Mouse (Mus musculus) limb, embryonic 11.5 days (tissue): ENCODE measurements around the gene Iapp. TPM values are rescaled to one million over a fixed set of nuclear protein-coding genes. Genes with fewer than 3 reads are reported as not detected.
"Not testable (repeated sequence)": the region's sequence is repeated elsewhere in the genome, so short reads cannot be mapped to it uniquely, and the experiment has no call there.

Source experiments
- ATAC-seq: fragments of 200-750 bp; cut with Nextera tagmentation; 2 replicates; pipeline ENCODE4 v1.8.0; 2017; ENCODE audit warnings: low read depth; ENCODE audit not compliant: insufficient number of reproducible peaks, low FRiP score, low TSS enrichment
- DNase-seq: peaks from one replicate; pipeline ENCODE4 v3.0.0-alpha.2; 2015; ENCODE audit warnings: low spot score
- H3K27ac ChIP-seq: fragments of 300-500 bp; sonication (generic); replicated peaks from 2 replicates; pipeline ENCODE4 v1.5.1; 2014; ENCODE audit warnings: low read depth, mild to moderate bottlenecking, low read length
- H3K27me3 ChIP-seq: fragments of 300-500 bp; sonication (generic); 2 replicates; pipeline ENCODE4 v1.6.1; 2014; ENCODE audit warnings: mild to moderate bottlenecking, low read length, mixed read lengths; ENCODE audit not compliant: control insufficient read depth, insufficient read depth
- H3K36me3 ChIP-seq: fragments of 300-500 bp; sonication (generic); 2 replicates; pipeline ENCODE4 v1.6.1; 2014; ENCODE audit warnings: mild to moderate bottlenecking, low read length, moderate library complexity, mixed read lengths; ENCODE audit not compliant: control insufficient read depth, insufficient read depth
- H3K4me1 ChIP-seq: fragments of 300-500 bp; sonication (generic); 2 replicates; pipeline ENCODE4 v1.6.1; 2014; ENCODE audit warnings: low read length, mixed read lengths; ENCODE audit not compliant: control insufficient read depth, insufficient read depth
- H3K4me2 ChIP-seq: fragments of 300-500 bp; sonication (generic); 2 replicates; pipeline ENCODE4 v1.6.1; 2014; ENCODE audit warnings: low read depth, mild to moderate bottlenecking, moderate library complexity; ENCODE audit not compliant: severe bottlenecking
- H3K4me3 ChIP-seq: fragments of 300-500 bp; sonication (generic); 2 replicates; pipeline ENCODE4 v1.5.1; 2014; ENCODE audit warnings: low read depth, low read length
- H3K9ac ChIP-seq: fragments of 300-500 bp; sonication (generic); 2 replicates; pipeline ENCODE4 v1.6.1; 2014; ENCODE audit warnings: mild to moderate bottlenecking, low read length
- H3K9me3 ChIP-seq: fragments of 300-500 bp; sonication (generic); 2 replicates; pipeline ENCODE4 v1.6.1; 2016; ENCODE audit warnings: low read length; ENCODE audit not compliant: control insufficient read depth
- WGBS: fragments of 180-500 bp; shearing (Covaris S2); extraction: QIAGEN DNeasy Blood & Tissue Kit; methylation state at CpG from one replicate; pipeline ENCODE4 v1.1.7; 2014; 5-methylcytosine and 5-hydroxymethylcytosine counted together
- polyA plus RNA-seq: library from polyadenylated mRNA; unstranded; fragments of >200 nt; fragmentation: Nextera tagmentation; extraction: Ambion mirVana; gene quantifications from 2 replicates; pipeline ENCODE4 v1.2.1, GENCODE M21; 2014

The Iapp gene
- polyA plus RNA-seq, 1 experiment from 2014 or later, result not detected

DNA sequence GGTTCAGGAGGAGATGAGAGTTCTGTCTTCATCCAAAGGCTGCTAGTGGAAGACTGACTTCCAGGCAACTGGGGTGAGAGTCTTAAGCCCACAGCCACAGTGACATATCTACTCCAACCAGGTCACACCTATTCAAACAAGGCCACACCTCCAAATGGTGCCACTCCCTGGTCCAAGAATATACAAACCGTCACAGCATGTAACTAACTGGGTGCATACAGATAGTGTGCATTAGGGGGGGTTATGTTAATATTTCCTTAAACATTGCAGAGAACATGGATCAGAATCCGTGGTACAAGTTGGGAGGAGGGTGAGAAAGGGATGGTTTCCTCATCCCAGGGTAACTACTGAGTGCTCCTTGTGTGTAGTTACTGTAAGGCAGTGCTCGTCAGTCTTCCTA lies 53.9 kb downstream of the Iapp start:
- not testable (repeated sequence) for H3K27me3 ChIP-seq, ATAC-seq, H3K4me1 ChIP-seq, H3K9me3 ChIP-seq, H3K9ac ChIP-seq, DNase-seq, H3K4me2 ChIP-seq, H3K27ac ChIP-seq, H3K4me3 ChIP-seq, H3K36me3 ChIP-seq
- WGBS, result 95% methylated on average over 3 of the region's 3 CpGs

Other genes starting within 250 kb of the Iapp start
- gene Slco1a6, start 89.9 kb upstream of the Iapp start, polyA plus RNA-seq, result not detected in 2 replicates
- not detected in 2 replicates for gene Slco1a5, start 24.6 kb downstream of the Iapp start, polyA plus RNA-seq
- gene Pyroxd1, start 47.2 kb downstream of the Iapp start, polyA plus RNA-seq, result 16.0 and 16.3 TPM in 2 replicates
- gene Recql, start 88.7 kb downstream of the Iapp start, polyA plus RNA-seq, result 32.0 and 32.3 TPM in 2 replicates
- 126 and 130 TPM in 2 replicates for gene Golt1b, start 88.8 kb downstream of the Iapp start, polyA plus RNA-seq
- gene Spx, start 115.0 kb downstream of the Iapp start, polyA plus RNA-seq, result 0.52 and 0.65 TPM in 2 replicates
- not detected in 2 replicates for gene Gys2, start 174.7 kb downstream of the Iapp start, polyA plus RNA-seq
- 521 and 564 TPM in 2 replicates for gene Ldhb, start 209.5 kb downstream of the Iapp start, polyA plus RNA-seq